Mouse (Mus musculus) lung, postnatal 0 days (tissue): ENCODE measurements around the gene Midn.

Experiments used
- CTCF ChIP-seq: IDR thresholded peaks from 2 replicates; pipeline ENCODE4 v1.5.1; 2016; ENCODE audit warnings: antibody characterized with exemption, mild to moderate bottlenecking
- EP300 ChIP-seq: IDR thresholded peaks from 2 replicates; pipeline ENCODE4 v1.6.1; 2016; ENCODE audit warnings: antibody characterized with exemption, mild to moderate bottlenecking, control low read depth

DNA sequence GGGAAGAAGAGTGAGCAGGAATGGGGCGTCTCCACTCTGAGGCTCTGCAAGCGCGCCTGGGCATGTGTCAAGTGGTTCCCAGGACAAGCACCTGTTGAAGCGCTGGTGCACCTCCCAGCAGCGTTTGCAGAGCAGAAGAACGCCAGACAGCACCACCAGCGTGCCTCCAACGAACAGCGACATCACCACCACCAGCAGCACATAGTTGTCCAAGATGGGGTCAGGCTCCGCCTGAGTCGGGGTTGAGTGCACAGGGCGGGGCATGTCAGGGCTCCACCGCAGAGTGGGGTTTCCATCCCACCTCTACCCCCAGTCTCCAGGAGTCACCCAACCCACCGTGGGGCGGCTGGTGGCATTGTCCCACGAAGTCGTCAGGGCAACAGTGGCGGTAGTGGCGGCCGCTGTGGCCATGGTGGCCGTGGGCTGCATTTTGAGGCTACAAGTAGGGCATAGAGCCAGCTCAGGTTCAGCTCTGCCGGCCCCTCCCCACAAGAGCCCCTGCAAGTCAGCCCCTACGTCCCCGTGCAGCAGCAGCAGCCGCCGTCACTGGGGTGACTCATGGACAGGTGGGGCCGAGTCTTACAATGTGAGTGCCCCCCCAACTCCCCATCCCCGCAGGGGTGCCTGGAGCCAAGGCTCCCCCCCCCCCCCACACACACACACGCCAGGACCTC lies 11.0 kb upstream of the Midn start:
- 0 out of 2 replicates have a peak, but pooled peaks have one; percentile 27 for TF ChIP-seq EP300
- TF ChIP-seq CTCF = no peak
